Comparison of ENCODE assay signal across 8 mouse cellular contexts in genomic region chr9:5345291-5345898, GRCm38 (mm10). TPM values are rescaled to one million over a fixed set of nuclear protein-coding genes. Genes with fewer than 3 reads are reported as not detected.
A peak's percentile ranks its signal among the peaks of the same experiment; 100 is the strongest.
DNase-seq lines count a peak whose midpoint lies in the region; ATAC-seq and TF ChIP-seq lines count a peak whose summit lies in the region.

Gene Casp12, plus strand, starts transcription at chr9:5345430.

- no peaks in the 10 kb centered on the region for H3K4me1 ChIP-seq in heart, postnatal 0 days (ENCODE audit: control insufficient read depth, insufficient read depth)
- no peaks in the 10 kb centered on the region for H3K4me1 ChIP-seq in lung, embryonic 14.5 days (ENCODE audit: insufficient read depth)

- no peak for TF ChIP-seq CTCF in heart, postnatal 0 days (IDR thresholded peaks at IDR 0.05; ENCODE audit: low read depth)
- TF ChIP-seq CTCF in lung, embryonic 14.5 days (IDR thresholded peaks at IDR 0.05; ENCODE audit: low read depth), result no peak

- peak; percentile 27; the same call in 1 of the 2 replicates for ATAC-seq in heart, postnatal 0 days (ENCODE audit: insufficient read depth, low read depth)
- ATAC-seq in lung, embryonic 14.5 days (ENCODE audit: insufficient read depth), result peak; percentile 73; the same call in 1 of the 2 replicates

- H3K9ac ChIP-seq in heart, postnatal 0 days (replicated peaks; ENCODE audit: low read depth, low read length), result 0 out of 2 replicates have a peak within 1 kb of the TSS, but pooled peaks have one; percentile 11
- no peak within 1 kb of the TSS for H3K9ac ChIP-seq in lung, embryonic 14.5 days

- TF ChIP-seq EP300 in heart, postnatal 0 days (IDR thresholded peaks at IDR 0.05; ENCODE audit: low read depth), result no peak

- H3K27me3 ChIP-seq in heart, postnatal 0 days (ENCODE audit: control insufficient read depth, insufficient read depth, low read length), result no peaks in the 10 kb centered on the region
- H3K27me3 ChIP-seq in lung, embryonic 14.5 days (ENCODE audit: insufficient read depth, low read length), result no peaks in the 10 kb centered on the region

- 31% methylated on average over 4 of the region's 4 CpGs for WGBS in heart, postnatal 0 days
- WGBS in lung, embryonic 14.5 days, result 36% methylated on average over 4 of the region's 4 CpGs

- no peaks in the 10 kb centered on the region for H3K9me3 ChIP-seq in heart, postnatal 0 days (replicated peaks; ENCODE audit: control insufficient read depth, low read length)
- no peaks in the 10 kb centered on the region for H3K9me3 ChIP-seq in lung, embryonic 14.5 days (ENCODE audit: low read depth, low read length)

- peak within 1 kb of the TSS; percentile 36 for H3K4me3 ChIP-seq in heart, postnatal 0 days (ENCODE audit: low read depth, low read length)
- no peak within 1 kb of the TSS for H3K4me3 ChIP-seq in lung, embryonic 14.5 days (ENCODE audit: low read depth, low read length)

- H3K36me3 ChIP-seq in heart, postnatal 0 days (replicated peaks; ENCODE audit: control insufficient read depth, insufficient read depth, low read length), result no peaks in the 10 kb centered on the region
- no peaks in the 10 kb centered on the region for H3K36me3 ChIP-seq in lung, embryonic 14.5 days (ENCODE audit: insufficient read depth)

- H3K27ac ChIP-seq in heart, postnatal 0 days (ENCODE audit: low read depth), result peak within 1 kb of the TSS; percentile 73
- H3K27ac ChIP-seq in lung, embryonic 14.5 days (ENCODE audit: low read depth), result no peak within 1 kb of the TSS; the same call in 1 of the 2 replicates

- DNase-seq in urinary bladder, adult 2 months (ENCODE audit: low spot score), result no peak
- DNase-seq in urinary bladder, postnatal 10 days (ENCODE audit: low spot score), result no peak
- peak; percentile 67 for DNase-seq in heart, postnatal 0 days (ENCODE audit: low spot score)
- DNase-seq in lung, embryonic 14.5 days, result peak; percentile 47
- peak; percentile 18 to 30 for DNase-seq in urinary bladder, postnatal 36 days (ENCODE audit: low spot score in 2 of 2)
- no peak for DNase-seq in layer of hippocampus, adult 11-12 months (ENCODE audit: low spot score)
- DNase-seq in thymus, postnatal 4 days, result no peak
- DNase-seq in retina, postnatal 1 day, result no peak

- H3K4me2 ChIP-seq in heart, postnatal 0 days (ENCODE audit: low read depth, low read length), result peak within 1 kb of the TSS; percentile 34
- H3K4me2 ChIP-seq in lung, embryonic 14.5 days, result peak within 1 kb of the TSS; percentile 18; the same call in 1 of the 2 replicates

RNA-seq across cellular contexts. Expression of gene Casp12, which starts in this region (rescaled TPM):
- polyA plus RNA-seq in urinary bladder, adult 2 months (2012; rRNA removed), result 53.5 and 56.9 TPM in 2 replicates
- 4.8 and 5.6 TPM in 2 replicates for total RNA-seq in heart, postnatal 0 days (2014; rRNA removed; ENCODE audit: low replicate concordance)
- polyA plus RNA-seq in heart, postnatal 0 days (2015; fragmentation: Nextera tagmentation; extraction: Ambion mirVana), result 5.1 and 6.2 TPM in 2 replicates
- polyA plus RNA-seq in lung, embryonic 14.5 days (2014; fragmentation: Nextera tagmentation; extraction: Ambion mirVana), result 0.68 and 1.5 TPM in 2 replicates

Comparison
In these comparisons a context has a peak if more than half of its experiments do, and no peak if none do; other contexts are left out.
1. DNase-seq: peak in heart, postnatal 0 days (single experiment), lung, embryonic 14.5 days (single experiment) and urinary bladder, postnatal 36 days (2 of 2); none in urinary bladder, adult 2 months (single experiment), urinary bladder, postnatal 10 days (single experiment), layer of hippocampus, adult 11-12 months (single experiment), thymus, postnatal 4 days (single experiment) and retina, postnatal 1 day (single experiment).